ENCODE assay signal across 12 mouse cellular contexts in genomic region chr2:169782874-169783680, GRCm38 (mm10).
A peak's percentile ranks its signal among the peaks of the same experiment; 100 is the strongest.
DNase-seq lines count a peak whose midpoint lies in the region; ATAC-seq and TF ChIP-seq lines count a peak whose summit lies in the region.
"Had no signal": no experiment of that assay in that cellular context is flagged by ENCODE, and none has a peak within 500 bp of the region (broad histone marks: within the 10 kb centered on the region; RNA-seq: fewer than 3 reads in every experiment).

No protein-coding gene starts in this region.

- TF ChIP-seq EP300 in lung, postnatal 0 days (IDR thresholded peaks at IDR 0.05): no peak

- no peaks in the 10 kb centered on the region for H3K36me3 ChIP-seq in lung, postnatal 0 days (ENCODE audit: insufficient read depth, low read length)
- H3K36me3 ChIP-seq: G1E; midbrain, embryonic 12.5 days had no signal

- no peak for TF ChIP-seq CTCF in lung, postnatal 0 days (IDR thresholded peaks at IDR 0.05)

- H3K9ac ChIP-seq in lung, postnatal 0 days (replicated peaks; ENCODE audit: low read depth): no peak overlapping the region
- H3K9ac ChIP-seq: midbrain, embryonic 12.5 days had no signal

- no peak overlapping the region for H3K27ac ChIP-seq in lung, postnatal 0 days (ENCODE audit: low read length)
- H3K27ac ChIP-seq: midbrain, embryonic 12.5 days had no signal

- H3K27me3 ChIP-seq in lung, postnatal 0 days (replicated peaks; ENCODE audit: insufficient read depth, low read length): no peaks in the 10 kb centered on the region
- H3K27me3 ChIP-seq: midbrain, embryonic 12.5 days had no signal

- no peaks in the 10 kb centered on the region for H3K9me3 ChIP-seq in lung, postnatal 0 days (ENCODE audit: low read length)
- H3K9me3 ChIP-seq: midbrain, embryonic 12.5 days had no signal

- 32% methylated on average over 26 of the region's 26 CpGs for WGBS in lung, postnatal 0 days

- peak; percentile 26; the same call in 1 of the 2 replicates for ATAC-seq in lung, postnatal 0 days

- H3K4me1 ChIP-seq in lung, postnatal 0 days (ENCODE audit: insufficient read depth, low read depth, low read length): peaks cover 4% of the 10 kb centered on the region; the same call in 1 of the 2 replicates

- no peak overlapping the region for H3K4me3 ChIP-seq in lung, postnatal 0 days (ENCODE audit: low read depth, low read length)
- H3K4me3 ChIP-seq: midbrain, embryonic 12.5 days had no signal

- no peak overlapping the region for H3K4me2 ChIP-seq in lung, postnatal 0 days (replicated peaks; ENCODE audit: low read depth, low read length)
- H3K4me2 ChIP-seq: midbrain, embryonic 12.5 days had no signal

- DNase-seq in frontal cortex, postnatal 36 days (ENCODE audit: low spot score in 2 of 2): peak; percentile 8 to 26
- no peak for DNase-seq in frontal cortex, postnatal 14 days (ENCODE audit: low spot score in 2 of 2)
- DNase-seq in layer of hippocampus, adult 9-11 months: peak; percentile 13
- DNase-seq in layer of hippocampus, postnatal 25 days (ENCODE audit: extremely low spot score in 1 of 2, low spot score in 1 of 2): no peak
- DNase-seq in forelimb bud, embryonic 11.5 days (ENCODE audit: low read depth, low spot score): peak; percentile 53
- DNase-seq in lung, postnatal 0 days (ENCODE audit: low spot score): peak; percentile 15
- no peak for DNase-seq in spleen, postnatal 10 days (ENCODE audit: low spot score in 2 of 2)
- DNase-seq in ovary, adult 18-20 months (ENCODE audit: low spot score): no peak
- DNase-seq: cerebellum, postnatal 14 days; gastrocnemius, postnatal 10 days had no signal

Comparison
In these comparisons a context has a peak if more than half of its experiments do, and no peak if none do; other contexts are left out.
1. DNase-seq: peak in frontal cortex, postnatal 36 days (2 of 2), layer of hippocampus, adult 9-11 months (single experiment), forelimb bud, embryonic 11.5 days (single experiment) and lung, postnatal 0 days (single experiment); none in frontal cortex, postnatal 14 days (0 of 2), layer of hippocampus, postnatal 25 days (0 of 2), spleen, postnatal 10 days (0 of 2) and ovary, adult 18-20 months (single experiment).